Mouse (Mus musculus): ENCODE results near the gene Slc24a3. TPM values are rescaled to one million over a fixed set of nuclear protein-coding genes. Genes with fewer than 3 reads are reported as not detected.

Gene Slc24a3
- polyA plus RNA-seq, 1 experiment from 2014 or later: 3.2 TPM

- Histone ChIP-seq H3K27me3 (no peaks in the 10 kb centered on the region), H3K4me1 (peaks cover 7% of the 10 kb centered on the region; the same call in 1 of the 2 replicates), H3K9me3 (no peaks in the 10 kb centered on the region), H3K36me3 (no peaks in the 10 kb centered on the region), H3K27ac (replicated peaks) (no peak overlapping the region), H3K4me2 (replicated peaks) (no peak overlapping the region), H3K4me3 (no peak overlapping the region), H3K9ac (replicated peaks) (no peak overlapping the region)
- ATAC-seq (ENCODE audit: low FRiP score, low read depth): no peak
- WGBS: 85% methylated on average over 6 of the region's 6 CpGs
Observed at GRCm38 (mm10) chr2:145631123-145631798, 463.7 kb downstream of the Slc24a3 start.

- Histone ChIP-seq H3K4me3 (no peak overlapping the region), H3K9me3 (no peaks in the 10 kb centered on the region), H3K36me3 (no peaks in the 10 kb centered on the region), H3K9ac (replicated peaks) (no peak overlapping the region), H3K4me1 (peaks cover 7% of the 10 kb centered on the region; the same call in 1 of the 2 replicates), H3K4me2 (replicated peaks) (no peak overlapping the region), H3K27me3 (no peaks in the 10 kb centered on the region), H3K27ac (replicated peaks) (no peak overlapping the region)
- 51% methylated on average over 4 of the region's 4 CpGs for WGBS
- no peak for ATAC-seq (ENCODE audit: low FRiP score, low read depth)
Observed at GRCm38 (mm10) chr2:145631799-145632174, 464.2 kb downstream of the Slc24a3 start.

- H3K27me3 ChIP-seq: no peaks in the 10 kb centered on the region
- peaks cover 7% of the 10 kb centered on the region; the same call in 1 of the 2 replicates for H3K4me1 ChIP-seq
- H3K27ac ChIP-seq (replicated peaks): no peak overlapping the region
- no peak overlapping the region for H3K4me2 ChIP-seq (replicated peaks)
- WGBS: 68% methylated on average over 5 of the region's 5 CpGs
- ATAC-seq (ENCODE audit: low FRiP score, low read depth): no peak
- no peak overlapping the region for H3K9ac ChIP-seq (replicated peaks)
- no peak overlapping the region for H3K4me3 ChIP-seq
- H3K36me3 ChIP-seq: no peaks in the 10 kb centered on the region
- no peaks in the 10 kb centered on the region for H3K9me3 ChIP-seq
Observed at GRCm38 (mm10) chr2:145633811-145634210, 466.3 kb downstream of the Slc24a3 start.

- Histone ChIP-seq H3K27ac (replicated peaks) (no peak overlapping the region), H3K36me3 (no peaks in the 10 kb centered on the region), H3K4me2 (replicated peaks) (no peak overlapping the region), H3K4me1 (no peaks in the 10 kb centered on the region), H3K27me3 (no peaks in the 10 kb centered on the region), H3K4me3 (no peak overlapping the region), H3K9me3 (no peaks in the 10 kb centered on the region), H3K9ac (replicated peaks) (no peak overlapping the region)
- ATAC-seq (ENCODE audit: low FRiP score, low read depth): no peak
- WGBS: 83% methylated on average over 21 of the region's 21 CpGs
Observed at GRCm38 (mm10) chr2:145640255-145640984, 472.9 kb downstream of the Slc24a3 start.

- 30% methylated on average over 12 of the region's 12 CpGs for WGBS
- no peak overlapping the region for H3K4me2 ChIP-seq (replicated peaks)
- H3K4me1 ChIP-seq: no peaks in the 10 kb centered on the region
- ATAC-seq (ENCODE audit: low FRiP score, low read depth): peak; percentile 60; the same call in 1 of the 2 replicates
- H3K27me3 ChIP-seq: no peaks in the 10 kb centered on the region
- no peak overlapping the region for H3K4me3 ChIP-seq
- no peak overlapping the region for H3K27ac ChIP-seq (replicated peaks)
- no peaks in the 10 kb centered on the region for H3K36me3 ChIP-seq
- H3K9ac ChIP-seq (replicated peaks): no peak overlapping the region
- no peaks in the 10 kb centered on the region for H3K9me3 ChIP-seq
Observed at GRCm38 (mm10) chr2:145655373-145655960, 487.9 kb downstream of the Slc24a3 start.

- Histone ChIP-seq H3K4me3 (no peak overlapping the region), H3K36me3 (no peaks in the 10 kb centered on the region), H3K9ac (replicated peaks) (no peak overlapping the region), H3K27me3 (no peaks in the 10 kb centered on the region), H3K4me1 (no peaks in the 10 kb centered on the region), H3K9me3 (no peaks in the 10 kb centered on the region), H3K4me2 (replicated peaks) (no peak overlapping the region), H3K27ac (replicated peaks) (no peak overlapping the region)
- 32% methylated on average over 3 of the region's 3 CpGs for WGBS
- no peak for ATAC-seq (ENCODE audit: low FRiP score, low read depth)
Observed at GRCm38 (mm10) chr2:145656121-145656520, 488.6 kb downstream of the Slc24a3 start.

- no peak overlapping the region for H3K9ac ChIP-seq (replicated peaks)
- H3K27me3 ChIP-seq: no peaks in the 10 kb centered on the region
- H3K4me1 ChIP-seq: no peaks in the 10 kb centered on the region
- H3K27ac ChIP-seq (replicated peaks): no peak overlapping the region
- no peak overlapping the region for H3K4me3 ChIP-seq
- H3K36me3 ChIP-seq: no peaks in the 10 kb centered on the region
- no peak overlapping the region for H3K4me2 ChIP-seq (replicated peaks)
- 74% methylated on average over 1 of the region's 1 CpGs for WGBS
- no peak for ATAC-seq (ENCODE audit: low FRiP score, low read depth)
- no peaks in the 10 kb centered on the region for H3K9me3 ChIP-seq
Observed at GRCm38 (mm10) chr2:145656716-145657115, 489.2 kb downstream of the Slc24a3 start.

GRCm38 (mm10) chr2:145661242-145661641 is 493.7 kb downstream of the Slc24a3 start:
- H3K36me3 ChIP-seq: no peaks in the 10 kb centered on the region
- H3K27ac ChIP-seq (replicated peaks): no peak overlapping the region
- no peaks in the 10 kb centered on the region for H3K9me3 ChIP-seq
- ATAC-seq (ENCODE audit: low FRiP score, low read depth): no peak
- no peak overlapping the region for H3K4me3 ChIP-seq
- no peaks in the 10 kb centered on the region for H3K4me1 ChIP-seq
- no peak overlapping the region for H3K4me2 ChIP-seq (replicated peaks)
- no peak overlapping the region for H3K9ac ChIP-seq (replicated peaks)
- 75% methylated on average over 6 of the region's 7 CpGs for WGBS
- no peaks in the 10 kb centered on the region for H3K27me3 ChIP-seq

- Histone ChIP-seq H3K27me3 (no peaks in the 10 kb centered on the region), H3K9me3 (no peaks in the 10 kb centered on the region), H3K4me2 (replicated peaks) (no peak overlapping the region), H3K4me3 (no peak overlapping the region), H3K27ac (replicated peaks) (no peak overlapping the region), H3K4me1 (no peaks in the 10 kb centered on the region), H3K9ac (replicated peaks) (no peak overlapping the region), H3K36me3 (no peaks in the 10 kb centered on the region)
- WGBS: 80% methylated on average over 7 of the region's 7 CpGs
- no peak for ATAC-seq (ENCODE audit: low FRiP score, low read depth)
Observed at GRCm38 (mm10) chr2:145663899-145664298, 496.3 kb downstream of the Slc24a3 start.

GRCm38 (mm10) chr2:145664311-145664710 is 496.8 kb downstream of the Slc24a3 start:
- Histone ChIP-seq H3K4me2 (replicated peaks) (no peak overlapping the region), H3K27ac (replicated peaks) (no peak overlapping the region), H3K36me3 (no peaks in the 10 kb centered on the region), H3K27me3 (no peaks in the 10 kb centered on the region), H3K9ac (replicated peaks) (no peak overlapping the region), H3K9me3 (no peaks in the 10 kb centered on the region), H3K4me3 (no peak overlapping the region), H3K4me1 (no peaks in the 10 kb centered on the region)
- WGBS: 91% methylated on average over 2 of the region's 2 CpGs
- no peak for ATAC-seq (ENCODE audit: low FRiP score, low read depth)

GRCm38 (mm10) chr2:145668135-145668534 is 500.6 kb downstream of the Slc24a3 start:
- Histone ChIP-seq H3K4me1 (no peaks in the 10 kb centered on the region), H3K9me3 (no peaks in the 10 kb centered on the region), H3K9ac (replicated peaks) (no peak overlapping the region), H3K4me2 (replicated peaks) (no peak overlapping the region), H3K4me3 (no peak overlapping the region), H3K27me3 (0 out of 2 replicates have a peak, but pooled peaks cover 3% of the 10 kb centered on the region), H3K27ac (replicated peaks) (no peak overlapping the region), H3K36me3 (no peaks in the 10 kb centered on the region)
- WGBS: 79% methylated on average over 3 of the region's 4 CpGs
- ATAC-seq (ENCODE audit: low FRiP score, low read depth): no peak

- H3K9me3 ChIP-seq: no peaks in the 10 kb centered on the region
Observed at GRCm38 (mm10) chr2:145670131-145670530, 502.6 kb downstream of the Slc24a3 start.

More at GRCm38 (mm10) chr2:145670131-145670530, 502.6 kb downstream of the Slc24a3 start:
- no peak overlapping the region for H3K4me2 ChIP-seq (replicated peaks)
- H3K4me1 ChIP-seq: peaks cover 12% of the 10 kb centered on the region
- ATAC-seq (ENCODE audit: low FRiP score, low read depth): no peak
- no peaks in the 10 kb centered on the region for H3K36me3 ChIP-seq
- WGBS: 89% methylated on average over 4 of the region's 4 CpGs
- no peak overlapping the region for H3K27ac ChIP-seq (replicated peaks)
- 0 out of 2 replicates have a peak, but pooled peaks cover 4% of the 10 kb centered on the region for H3K27me3 ChIP-seq
- H3K4me3 ChIP-seq: no peak overlapping the region
- H3K9ac ChIP-seq (replicated peaks): no peak overlapping the region

Measured in midbrain, embryonic 12.5 days (tissue).